Mouse (Mus musculus) kidney, adult 18-20 months (tissue): ENCODE measurements around the gene Plxna4.

Experiments
- DNase-seq: peaks from one replicate; pipeline ENCODE4 v3.0.0; 2021

Plxna4 gene

DNA sequence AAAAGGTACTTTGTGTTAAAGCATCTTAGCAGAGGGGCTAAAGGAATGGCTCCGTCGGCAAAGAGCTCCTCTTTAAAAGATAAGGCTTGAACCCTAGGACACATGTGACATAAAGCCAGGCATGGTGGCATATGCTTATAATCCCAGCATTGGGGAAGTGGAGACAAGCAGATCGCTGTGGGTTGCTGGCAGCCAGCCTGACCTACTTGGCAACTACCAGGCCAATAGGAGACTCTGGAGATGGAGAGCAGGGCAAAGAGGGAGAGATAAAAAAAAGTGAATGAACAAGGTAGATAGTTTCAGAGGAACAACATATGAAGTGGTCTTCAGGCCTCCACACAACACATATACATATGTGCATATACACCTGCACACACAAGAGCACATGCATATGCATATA lies 189.7 kb downstream of the Plxna4 start:
- peak; percentile 49 for DNase-seq

- DNase-seq = peak; percentile 92
Observed at GRCm38 (mm10) chr6:32397133-32397730, 190.8 kb downstream of the Plxna4 start.

- DNase-seq = no peak
Observed at GRCm38 (mm10) chr6:32395415-32395814, 192.6 kb downstream of the Plxna4 start.

- no peak for DNase-seq
Observed at GRCm38 (mm10) chr6:32392262-32392661, 195.7 kb downstream of the Plxna4 start.

- peak; percentile 71 for DNase-seq
Observed at GRCm38 (mm10) chr6:32388276-32388675, 199.7 kb downstream of the Plxna4 start.

GRCm38 (mm10) chr6:32386915-32387314 lies 201.1 kb downstream of the Plxna4 start:
- no peak for DNase-seq

DNA sequence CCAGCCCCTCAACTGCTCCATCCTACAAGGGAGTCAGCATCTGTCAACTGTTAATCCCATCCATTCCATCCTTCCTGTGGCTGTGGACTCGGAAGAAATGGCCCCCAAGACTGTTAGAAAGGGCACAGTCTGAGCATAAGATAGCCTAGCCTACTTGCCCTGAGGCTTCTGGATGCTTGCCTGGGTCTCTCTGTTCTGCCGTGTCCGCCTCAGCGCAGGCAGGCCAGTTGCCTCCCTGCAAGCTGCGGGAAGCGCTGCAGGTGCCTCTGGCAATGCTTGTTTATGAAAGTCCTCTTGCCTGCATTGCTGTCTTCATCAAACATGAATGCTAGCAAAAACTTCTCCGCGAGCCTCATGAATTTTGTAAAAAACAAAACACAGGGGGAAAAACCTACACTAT lies 203.1 kb downstream of the Plxna4 start:
- no peak for DNase-seq

DNA sequence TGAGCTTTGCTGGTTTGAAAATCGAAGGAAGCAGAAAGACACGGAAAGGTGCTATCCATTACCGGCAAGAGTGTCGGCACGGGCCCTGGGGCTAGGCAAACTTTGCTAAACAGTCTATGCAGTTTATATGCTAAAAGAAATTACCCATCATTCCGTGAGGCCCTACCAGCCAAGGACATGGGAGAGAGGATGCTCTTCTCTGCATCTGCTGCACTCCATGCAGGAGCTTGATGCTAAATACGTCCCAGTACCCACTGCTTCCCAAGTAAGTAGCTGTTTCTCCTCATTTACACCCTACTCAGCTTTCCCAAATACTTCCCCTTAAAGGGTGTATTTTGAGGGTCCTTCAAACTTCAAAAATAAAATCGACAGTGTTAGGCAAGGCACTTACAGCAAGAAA lies 203.6 kb downstream of the Plxna4 start:
- DNase-seq = no peak

GRCm38 (mm10) chr6:32381516-32381915 lies 206.5 kb downstream of the Plxna4 start:
- DNase-seq = no peak

GRCm38 (mm10) chr6:32377181-32377580 lies 210.8 kb downstream of the Plxna4 start:
- DNase-seq = peak; percentile 85

DNA sequence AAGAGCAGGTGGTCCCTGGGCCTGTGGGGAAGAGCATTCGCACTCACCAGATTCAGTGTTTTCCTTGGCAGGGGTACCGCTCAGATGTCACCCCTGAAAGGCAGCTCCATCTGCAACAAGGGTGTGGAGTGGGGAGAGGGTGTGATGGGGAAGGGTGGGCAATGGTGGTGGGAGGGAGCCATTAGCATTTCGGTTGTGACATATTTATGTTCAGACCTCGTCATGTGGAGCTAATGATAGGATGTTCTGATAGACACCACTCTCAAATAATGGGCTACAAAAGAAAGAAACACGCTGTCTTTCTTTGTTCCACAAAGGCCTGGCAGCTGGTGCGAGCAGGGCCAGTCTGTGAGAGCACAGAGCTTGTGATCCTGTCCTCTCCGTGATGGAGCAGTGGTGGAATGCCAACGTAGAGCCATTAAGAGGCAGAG lies 214.0 kb downstream of the Plxna4 start:
- no peak for DNase-seq

DNA sequence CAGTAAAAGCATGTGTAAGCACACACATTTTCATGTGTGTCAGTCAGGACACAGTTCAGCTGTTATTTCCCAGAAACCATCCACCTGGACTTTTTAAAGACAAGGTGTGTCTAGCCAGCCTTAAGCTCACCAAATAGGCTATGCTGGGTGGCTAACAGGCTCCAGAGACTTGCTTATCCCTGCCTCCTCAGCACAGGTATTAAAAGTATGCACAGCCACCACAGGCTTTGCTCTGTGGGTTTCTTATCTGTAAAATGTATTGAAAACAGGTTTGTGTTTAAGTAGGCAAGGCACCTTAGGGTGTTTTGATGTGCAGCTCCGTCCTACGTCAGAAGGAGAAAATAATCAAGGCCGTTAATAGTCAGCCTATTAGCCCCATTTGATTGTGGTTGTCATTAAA lies 218.9 kb downstream of the Plxna4 start:
- no peak for DNase-seq

- DNase-seq = no peak
Observed at GRCm38 (mm10) chr6:32368408-32368807, 219.6 kb downstream of the Plxna4 start.

GRCm38 (mm10) chr6:32364933-32365332 lies 223.1 kb downstream of the Plxna4 start:
- DNase-seq = no peak

GRCm38 (mm10) chr6:32363489-32364068 lies 224.4 kb downstream of the Plxna4 start:
- DNase-seq = no peak

DNA sequence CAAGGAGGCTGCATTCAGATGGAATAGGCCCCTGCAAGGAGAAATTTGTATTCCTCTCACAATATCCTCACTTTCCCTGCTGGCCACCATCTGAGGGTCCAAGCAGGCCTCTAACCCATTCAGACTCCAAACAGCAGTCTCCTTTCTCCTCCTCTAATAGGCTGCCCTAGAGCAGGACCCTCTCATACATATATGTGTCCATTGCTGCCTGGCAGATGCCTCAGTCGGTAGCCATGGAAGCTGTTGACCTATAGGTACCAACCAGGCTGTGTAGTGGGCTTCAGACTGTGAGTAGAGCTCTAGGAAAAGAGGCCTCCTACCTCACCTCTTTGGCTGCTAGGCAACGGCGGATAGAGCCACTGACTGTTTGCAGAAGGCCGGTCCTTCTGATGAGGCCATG lies 225.6 kb downstream of the Plxna4 start:
- DNase-seq = no peak

DNA sequence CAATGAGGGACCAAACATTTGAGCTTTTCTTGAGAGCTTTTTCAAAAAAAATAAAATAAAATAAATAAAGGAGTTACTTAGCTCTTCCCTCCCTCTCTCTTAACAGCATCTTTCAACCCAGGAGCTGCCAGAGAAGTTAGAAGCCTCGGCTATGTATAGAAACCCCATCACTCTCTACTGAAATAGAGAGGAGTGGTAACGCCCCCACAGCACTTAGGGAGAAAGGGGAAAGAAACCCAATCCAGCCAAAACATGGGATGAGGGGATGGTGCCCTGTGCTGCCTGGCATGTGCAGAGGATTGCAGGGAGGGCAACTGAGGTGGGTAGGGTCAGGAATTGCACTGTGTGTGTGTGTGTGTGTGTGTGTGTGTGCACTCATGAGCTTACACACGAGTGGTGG lies 228.3 kb downstream of the Plxna4 start:
- DNase-seq = no peak

DNA sequence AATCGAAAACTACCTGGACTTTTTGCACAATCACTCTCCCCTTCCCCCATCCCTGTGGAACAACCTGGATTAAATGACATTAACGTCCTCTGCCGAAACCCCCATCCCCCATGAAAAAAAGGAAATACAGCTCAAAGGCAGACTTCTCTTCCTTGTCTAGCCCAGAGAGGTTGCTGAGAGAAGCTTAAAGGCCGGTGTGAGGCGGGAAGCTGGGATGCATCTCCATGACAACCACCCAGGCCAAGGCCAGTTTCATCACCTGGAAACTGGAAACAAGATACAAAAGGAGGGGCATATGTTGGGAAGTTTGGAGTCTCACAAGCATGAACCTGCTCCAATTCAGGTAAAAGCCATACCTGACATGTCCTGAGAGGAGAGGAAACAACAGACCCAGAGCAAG lies 230.5 kb downstream of the Plxna4 start:
- DNase-seq = no peak

DNA sequence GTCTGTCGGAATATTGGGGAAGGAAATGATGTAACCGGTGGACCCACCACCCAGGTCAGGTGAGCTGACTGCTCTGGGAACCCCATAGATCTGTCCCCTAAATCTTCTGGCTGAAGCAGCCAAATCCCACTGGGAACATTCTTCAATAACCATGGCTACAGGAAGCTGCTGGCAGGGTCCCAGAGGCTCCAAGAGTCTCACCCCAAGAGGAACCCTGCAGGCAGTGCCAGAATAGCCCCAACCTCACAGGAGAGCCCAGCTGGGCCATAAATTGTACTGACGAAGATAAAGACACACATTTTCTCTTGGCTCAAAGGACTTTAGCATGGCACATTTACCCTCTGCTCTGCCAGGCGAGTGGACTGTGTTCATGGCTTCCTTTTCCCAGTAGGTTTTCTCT lies 232.4 kb downstream of the Plxna4 start:
- peak; percentile 39 for DNase-seq

- no peak for DNase-seq
Observed at GRCm38 (mm10) chr6:32348996-32349395, 239.0 kb downstream of the Plxna4 start.

DNA sequence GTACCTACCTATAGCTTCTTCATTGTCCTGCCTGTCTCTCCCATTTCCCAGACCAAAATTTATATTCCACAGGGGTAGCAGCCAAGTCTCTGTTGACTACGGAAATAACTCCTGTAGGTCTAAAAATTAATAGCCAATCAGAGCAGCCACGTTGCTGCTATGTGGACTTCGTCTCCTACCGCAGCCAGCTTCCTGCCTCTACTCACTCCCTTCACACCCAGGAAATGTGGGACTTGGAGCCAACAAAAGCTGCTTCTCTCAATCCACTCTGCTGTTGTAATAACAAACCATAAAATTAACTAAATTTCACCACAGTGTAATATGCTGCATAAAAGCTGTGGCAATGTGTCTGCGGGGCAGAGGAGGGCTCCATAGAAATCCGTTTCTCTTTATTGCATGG lies 239.9 kb downstream of the Plxna4 start:
- DNase-seq = no peak

DNA sequence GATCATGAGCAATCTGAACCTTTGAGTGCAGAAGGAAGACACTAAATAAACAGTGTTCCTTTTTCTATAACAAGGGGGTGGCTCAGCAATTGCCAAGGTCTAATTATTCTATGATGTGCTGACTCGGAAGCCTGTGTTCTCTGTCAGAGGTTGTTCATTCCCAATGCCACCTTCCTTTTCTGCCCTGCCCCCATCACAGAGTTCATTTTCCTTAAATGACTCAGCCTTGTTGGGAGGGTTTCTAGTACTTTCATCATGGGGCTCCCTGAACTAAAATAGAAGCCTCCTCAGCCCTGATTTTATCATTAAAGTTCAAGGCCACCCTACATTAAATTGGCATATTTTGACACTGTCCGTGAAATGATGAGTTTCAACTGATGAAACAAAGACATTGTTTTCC lies 242.0 kb downstream of the Plxna4 start:
- no peak for DNase-seq

GRCm38 (mm10) chr6:32342727-32343126 lies 245.3 kb downstream of the Plxna4 start:
- no peak for DNase-seq

DNA sequence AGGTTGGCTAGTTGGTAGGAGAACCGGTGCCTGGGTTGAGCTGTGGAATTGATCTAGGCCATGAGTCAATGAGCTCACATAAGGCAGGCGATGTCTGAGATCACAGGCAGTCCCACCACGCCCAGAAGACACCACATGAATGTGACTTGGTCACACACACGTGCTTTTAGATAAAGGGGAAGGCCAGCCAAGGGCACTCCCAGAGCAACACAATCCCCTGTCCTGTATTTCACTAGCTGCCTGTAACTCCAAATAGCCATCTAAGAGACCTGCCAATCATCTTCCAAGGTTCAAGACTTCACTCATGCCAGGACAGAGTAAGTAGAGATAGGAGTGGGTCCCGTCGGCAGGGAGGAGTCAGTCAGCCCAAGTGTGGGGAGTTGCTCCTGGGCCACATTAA lies 245.7 kb downstream of the Plxna4 start:
- DNase-seq = no peak

- no peak for DNase-seq
Observed at GRCm38 (mm10) chr6:32338416-32338943, 249.5 kb downstream of the Plxna4 start.
